Mouse (Mus musculus) kidney, adult 11 months (tissue): ENCODE measurements at regions not wholly inside any gene's neighbourhood (a gene's known extent, or its start where the extent isn't known, plus 50 kb on each side); places are given as distances from the start of the nearest gene placed in this dataset.
"Not testable (repeated sequence)": the region's sequence is repeated elsewhere in the genome, so short reads cannot be mapped to it uniquely, and the experiment has no call there.

Experiments
- DNase-seq: peaks from one replicate; pipeline ENCODE4 v3.0.0; 2022

- not testable (repeated sequence) for DNase-seq
Observed at GRCm38 (mm10) chrX:103532620-103533199, 97.7 kb upstream of the Zcchc13 start.

GRCm38 (mm10) chrX:103533306-103533705, 97.1 kb upstream of the Zcchc13 start:
- no peak for DNase-seq

- DNase-seq: no peak
Observed at GRCm38 (mm10) chrX:103533831-103534230, 96.6 kb upstream of the Zcchc13 start.

GRCm38 (mm10) chrX:103546490-103547202, 83.7 kb upstream of the Zcchc13 start:
- peak; percentile 32 for DNase-seq

GRCm38 (mm10) chrX:103551304-103551703, 79.1 kb upstream of the Zcchc13 start:
- DNase-seq: peak; percentile 85

GRCm38 (mm10) chrX:103553196-103553595, 77.2 kb upstream of the Zcchc13 start:
- DNase-seq: no peak

GRCm38 (mm10) chrX:103553605-103554004, 76.8 kb upstream of the Zcchc13 start:
- DNase-seq: no peak

GRCm38 (mm10) chrX:103555041-103555986, 75.1 kb upstream of the Zcchc13 start:
- DNase-seq: not testable (repeated sequence)

- DNase-seq: no peak
Observed at GRCm38 (mm10) chrX:103556046-103556445, 74.3 kb upstream of the Zcchc13 start.

GRCm38 (mm10) chrX:103556681-103557490, 73.5 kb upstream of the Zcchc13 start:
- DNase-seq: no peak

- DNase-seq: no peak
Observed at GRCm38 (mm10) chrX:103557496-103557895, 72.9 kb upstream of the Zcchc13 start.

GRCm38 (mm10) chrX:103563531-103564246, 66.7 kb upstream of the Zcchc13 start:
- DNase-seq: peak; percentile 36

- no peak for DNase-seq
Observed at GRCm38 (mm10) chrX:103573344-103573743, 57.0 kb upstream of the Zcchc13 start.

GRCm38 (mm10) chrX:103579484-103579883, 50.9 kb upstream of the Zcchc13 start:
- no peak for DNase-seq
